Mouse (Mus musculus): ENCODE data around the gene Mageb18.
"Not testable (repeated sequence)": the region's sequence is repeated elsewhere in the genome, so short reads cannot be mapped to it uniquely, and the experiment has no call there.

Mageb18 gene

DNA sequence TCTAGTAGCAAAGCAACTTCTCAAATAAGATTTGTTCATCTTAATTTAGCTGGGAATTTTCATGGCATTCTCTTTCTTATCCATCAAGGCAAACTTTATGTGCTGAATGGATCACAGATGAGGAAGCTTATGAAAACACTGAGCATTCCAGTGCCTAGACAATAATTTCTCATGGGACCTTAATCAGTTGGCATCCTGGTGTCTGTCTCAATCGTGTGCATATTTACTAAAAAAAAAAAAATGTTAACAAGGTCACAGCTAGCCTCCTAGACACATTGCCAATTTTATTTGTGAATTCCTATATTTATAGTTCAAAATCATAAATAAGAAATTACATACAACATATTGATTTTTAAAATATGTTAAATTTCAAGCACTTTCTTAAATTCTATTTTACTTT lies at the start of gene Mageb18:
Gene Mageb18 (minus strand): TSS at position 101 of the 400 bp plus-strand sequence.
- no peak for DNase-seq (ENCODE audit: low spot score in 2 of 2)

DNA sequence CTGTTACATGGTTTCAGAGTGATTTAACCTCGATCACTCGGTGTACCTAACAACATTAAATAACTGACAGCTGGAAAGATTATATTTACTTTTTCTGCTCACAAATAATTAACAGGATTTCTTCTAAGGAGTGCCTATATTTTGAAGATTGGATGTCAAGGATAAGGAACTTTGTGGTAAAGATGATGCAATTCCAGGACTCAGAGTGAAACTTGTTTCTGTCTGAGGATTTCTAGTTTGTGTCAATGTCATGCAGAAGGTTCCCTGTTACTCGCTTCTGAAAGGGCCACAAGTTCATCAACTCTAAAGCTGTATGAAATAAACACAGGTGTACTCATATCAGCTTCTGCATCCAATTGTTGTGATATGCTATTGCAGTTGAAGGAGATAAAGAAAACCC lies 13.4 kb upstream of the Mageb18 start:
- no peak for DNase-seq (ENCODE audit: low spot score in 2 of 2)

DNA sequence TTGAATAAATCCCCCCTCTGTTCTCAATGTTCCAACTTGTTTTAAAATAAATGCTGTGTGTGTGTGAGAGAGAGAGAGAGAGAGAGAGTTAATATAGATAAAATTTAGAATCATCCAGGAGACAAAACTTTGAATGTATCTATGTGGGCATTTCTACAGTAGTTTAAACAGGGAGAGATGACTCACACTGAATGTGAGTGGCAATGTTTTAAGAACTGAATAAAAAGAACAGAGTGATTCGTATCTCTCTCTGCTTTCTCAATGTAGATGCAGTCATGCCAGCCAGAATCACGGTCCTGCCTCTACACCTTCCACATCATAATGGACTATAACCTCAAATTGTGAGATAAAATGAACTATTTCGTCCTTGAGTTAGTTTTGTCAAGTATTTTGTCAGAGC lies 11.1 kb upstream of the Mageb18 start:
- no peak for DNase-seq (ENCODE audit: low spot score in 2 of 2)

DNA sequence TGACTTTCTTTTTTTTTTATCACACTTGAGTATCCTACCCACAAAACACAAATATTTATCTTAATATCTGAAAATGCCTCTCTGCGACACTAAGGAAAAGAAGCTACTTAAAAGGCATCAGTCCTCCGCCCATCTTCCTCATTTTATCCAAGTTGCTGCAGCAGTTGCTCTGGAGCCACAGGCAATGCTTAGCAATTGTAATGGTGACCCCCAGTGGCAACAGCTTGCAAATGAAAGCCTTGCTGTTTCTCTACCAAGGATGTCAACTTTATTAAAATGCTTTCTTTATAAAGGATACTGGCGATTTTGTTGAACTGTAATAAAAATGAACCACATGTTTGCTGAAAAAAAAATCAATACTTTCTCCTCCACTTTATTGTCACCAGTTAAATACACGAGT lies 2.0 kb downstream of the Mageb18 start:
- no peak for DNase-seq (ENCODE audit: low spot score in 2 of 2)

DNA sequence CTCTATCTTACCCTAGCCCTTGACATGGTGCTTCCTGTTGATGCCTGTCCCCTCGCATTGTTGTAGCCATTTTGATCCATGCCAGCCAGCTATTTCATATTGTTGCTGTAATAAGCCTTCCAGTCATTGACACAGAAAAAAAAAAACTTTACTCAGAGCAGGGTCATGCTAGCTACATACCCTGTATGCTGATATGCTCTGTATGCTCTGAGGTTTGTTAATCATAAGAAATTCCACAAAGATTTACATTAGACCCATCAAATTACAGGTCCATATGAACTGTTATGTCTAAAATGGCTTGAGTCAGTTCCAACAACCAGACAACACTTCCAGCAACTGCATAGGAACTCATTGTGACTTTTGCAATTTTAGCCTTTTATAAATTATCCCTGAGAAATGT lies 71.5 kb downstream of the Mageb18 start:
- no peak for DNase-seq (ENCODE audit: low spot score in 2 of 2)

- no peak for DNase-seq (ENCODE audit: low spot score in 2 of 2)
Measured at GRCm38 (mm10) chrX:92498254-92498653, 101.1 kb downstream of the Mageb18 start.

DNA sequence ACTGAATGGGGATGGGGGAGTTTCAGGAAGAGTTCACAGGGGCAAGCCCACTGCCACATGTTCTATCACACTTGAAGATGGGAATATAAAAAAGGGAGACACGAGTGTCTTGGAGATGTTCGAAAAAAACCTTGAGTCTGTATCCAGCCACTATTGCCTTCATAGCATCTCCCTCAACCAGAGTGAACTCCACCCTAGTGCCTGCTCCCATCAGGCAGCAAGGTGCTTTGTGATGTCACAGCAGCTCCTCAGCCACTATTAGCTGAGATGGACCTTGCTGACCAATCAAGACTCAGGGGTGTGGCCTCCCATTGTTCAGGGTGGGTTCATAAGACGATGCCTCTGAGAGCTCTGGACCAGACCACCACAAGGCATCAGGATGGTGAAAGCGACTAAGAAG lies 109.7 kb downstream of the Mageb18 start, which contains the start of gene Gm5941:
Gene Gm5941 (plus strand): TSS at position 301 of the 400 bp plus-strand sequence.
- not testable (repeated sequence) for DNase-seq (ENCODE audit: low spot score in 2 of 2)

- no peak for DNase-seq (ENCODE audit: low spot score in 2 of 2)
Measured at GRCm38 (mm10) chrX:92464773-92465172, 134.6 kb downstream of the Mageb18 start.

GRCm38 (mm10) chrX:92460496-92460895 lies 138.9 kb downstream of the Mageb18 start:
- DNase-seq (ENCODE audit: low spot score in 2 of 2), result no peak

DNA sequence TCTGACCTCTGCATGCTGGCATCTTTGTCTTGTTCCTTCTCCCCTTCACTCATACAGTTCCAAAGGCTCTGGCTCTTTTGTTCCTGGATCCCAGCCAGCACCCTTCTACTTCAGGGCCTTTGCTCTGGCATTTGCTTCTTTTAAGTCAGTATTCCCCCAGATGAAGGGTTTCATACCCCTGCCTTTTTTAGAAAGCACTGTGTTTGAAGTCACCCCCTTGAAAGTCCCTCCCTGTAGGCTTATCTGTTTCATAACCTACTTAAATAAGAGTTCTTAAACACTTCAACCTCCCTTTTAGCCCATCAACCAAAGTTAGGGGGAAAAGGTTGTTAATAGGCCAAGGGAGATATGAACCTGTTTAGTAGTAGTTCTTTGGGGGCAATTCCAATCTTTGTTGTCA lies 212.0 kb downstream of the Mageb18 start:
- no peak for DNase-seq (ENCODE audit: low spot score in 2 of 2)

- peak; percentile 1 to 23 for DNase-seq (ENCODE audit: low spot score in 2 of 2)
Measured at GRCm38 (mm10) chrX:92342924-92343323, 256.4 kb downstream of the Mageb18 start.

GRCm38 (mm10) chrX:92340906-92341305 lies 258.5 kb downstream of the Mageb18 start:
- no peak for DNase-seq (ENCODE audit: low spot score in 2 of 2)

- DNase-seq (ENCODE audit: low spot score in 2 of 2), result no peak
Measured at GRCm38 (mm10) chrX:92339551-92339950, 259.8 kb downstream of the Mageb18 start.

DNA sequence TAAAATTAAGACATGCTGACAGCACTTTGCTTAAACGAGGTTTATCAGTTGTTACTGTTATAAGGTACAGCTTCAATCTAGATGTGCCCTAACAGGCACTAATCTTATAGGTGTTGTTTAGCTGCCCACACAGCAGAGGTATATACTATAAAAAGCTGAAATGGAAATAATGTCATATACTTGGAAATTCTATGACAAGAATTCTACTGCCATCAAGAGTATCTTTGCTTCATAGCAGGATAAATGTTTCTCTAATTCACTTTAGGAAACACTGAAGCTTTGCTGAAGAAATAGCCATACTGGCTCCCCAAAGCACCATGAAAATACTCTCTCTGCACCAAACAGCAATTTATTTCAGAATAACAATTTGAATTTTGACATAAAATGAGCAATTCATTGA lies 265.9 kb downstream of the Mageb18 start:
- no peak for DNase-seq (ENCODE audit: low spot score in 2 of 2)

GRCm38 (mm10) chrX:92323599-92323998 lies 275.8 kb downstream of the Mageb18 start:
- no peak for DNase-seq (ENCODE audit: low spot score in 2 of 2)

DNA sequence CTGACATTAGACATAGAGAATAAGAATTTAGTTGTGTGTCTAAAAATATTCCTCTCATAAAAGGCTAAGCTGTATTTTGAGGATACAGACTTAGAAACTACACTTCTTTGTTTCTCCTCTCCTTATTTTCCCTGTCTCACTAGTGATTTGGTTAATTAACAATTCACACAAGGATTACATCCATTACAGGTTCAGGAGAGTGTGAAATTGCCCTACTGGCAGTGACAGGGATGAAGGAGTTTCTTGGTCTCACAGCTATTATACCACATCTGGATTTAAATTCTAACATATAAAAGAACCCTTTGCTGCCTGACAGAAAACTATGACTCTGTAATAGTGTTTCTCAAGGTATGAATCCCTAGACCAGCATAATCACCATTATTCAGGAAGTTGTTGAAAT lies 318.8 kb downstream of the Mageb18 start:
- DNase-seq (ENCODE audit: low spot score in 2 of 2), result no peak

Measured in urinary bladder, adult 18-20 months (tissue).